Mouse (Mus musculus) c-Kit-positive CD71-positive TER-119-negative erythroid progenitor cells, embryonic 14.5 days (primary cell): ENCODE data around the gene Gm30083.

ENCODE experiments used
- DNase-seq: peaks from one replicate; pipeline ENCODE4 v3.0.0-alpha.2; 2013; ENCODE audit warnings: low read depth

The Gm30083 gene

DNA sequence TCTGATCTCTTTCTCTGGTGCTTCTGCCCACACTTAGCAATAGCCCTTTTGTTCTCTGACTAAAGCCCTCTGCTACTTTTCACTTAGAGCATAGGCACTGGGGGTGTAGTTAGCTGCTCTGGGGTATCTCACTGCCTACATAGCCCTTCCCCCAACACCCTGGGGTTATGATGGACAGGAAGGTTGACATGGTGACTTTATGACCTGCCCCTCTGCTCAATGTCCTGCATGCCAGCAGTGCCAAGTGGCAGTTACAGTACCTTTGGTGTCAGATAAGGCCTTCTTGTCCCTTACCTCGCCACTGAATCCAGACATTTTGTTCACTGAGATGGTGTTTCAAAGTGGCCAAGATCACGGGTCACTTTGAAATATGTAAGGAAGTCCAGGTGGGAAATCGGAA is at the start of gene Gm30083:
Gm30083 (minus strand) TSS at position 120 of the 400 bp plus-strand sequence.
- DNase-seq = no peak

- no peak for DNase-seq
Observed at GRCm38 (mm10) chr14:34052516-34052915, 37.5 kb upstream of the Gm30083 start, which contains the start of gene Antxrl. Gene Antxrl (plus strand): TSS chr14:34052707.

DNA sequence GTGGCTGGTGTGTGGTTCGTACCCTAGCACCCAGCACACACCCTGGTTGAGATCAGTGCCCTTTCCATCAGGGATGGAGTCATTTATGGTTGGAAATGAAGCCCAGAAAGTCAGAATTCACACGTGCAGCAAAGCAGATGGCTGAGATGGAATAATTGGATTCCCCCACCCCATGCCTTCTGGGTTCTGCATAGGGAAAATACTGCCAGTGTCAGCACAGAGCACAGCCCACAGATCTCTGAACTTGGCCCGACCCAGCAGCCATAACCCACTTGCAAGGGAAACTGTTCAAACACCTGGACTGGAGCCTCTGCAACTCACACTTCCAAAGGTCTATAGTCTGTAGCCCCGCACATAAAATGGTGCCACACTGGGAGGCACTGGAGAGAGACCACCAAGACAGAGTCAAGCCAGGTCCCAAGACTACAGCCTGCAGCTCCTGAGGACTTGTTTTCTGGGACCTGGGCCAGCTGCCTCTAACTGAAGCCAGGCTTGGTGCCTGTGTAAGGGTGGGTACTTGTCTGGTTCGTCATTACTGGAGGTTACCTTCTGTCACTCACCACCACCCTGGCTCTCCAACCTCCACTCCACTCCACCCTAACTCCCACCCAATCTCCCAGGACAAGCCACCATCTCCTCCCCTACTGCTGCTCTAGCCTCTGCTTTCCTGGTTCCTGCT is 35.3 kb upstream of the Gm30083 start:
- no peak for DNase-seq

DNA sequence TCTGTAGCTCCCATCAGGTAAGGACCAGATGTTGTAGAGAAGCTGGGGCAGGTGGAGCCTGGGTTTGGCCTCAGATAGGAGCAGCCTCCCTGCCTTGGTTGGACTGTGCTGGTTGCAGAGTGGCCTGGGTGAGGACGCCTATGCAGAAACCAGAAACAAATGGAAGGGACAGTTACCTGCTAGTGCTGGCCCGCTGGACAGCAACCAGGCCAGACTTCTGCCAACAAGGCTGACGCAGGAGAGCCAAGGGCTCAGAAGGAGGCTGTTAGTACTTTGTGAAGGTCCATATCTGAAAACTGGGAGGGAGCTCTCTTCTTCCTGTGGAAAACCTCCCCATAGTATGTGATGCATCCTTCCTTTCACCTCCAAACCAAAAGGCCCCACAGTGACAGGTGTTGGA is 28.4 kb upstream of the Gm30083 start:
- DNase-seq = no peak

GRCm38 (mm10) chr14:34041241-34041640 is 26.3 kb upstream of the Gm30083 start:
- DNase-seq = no peak

DNA sequence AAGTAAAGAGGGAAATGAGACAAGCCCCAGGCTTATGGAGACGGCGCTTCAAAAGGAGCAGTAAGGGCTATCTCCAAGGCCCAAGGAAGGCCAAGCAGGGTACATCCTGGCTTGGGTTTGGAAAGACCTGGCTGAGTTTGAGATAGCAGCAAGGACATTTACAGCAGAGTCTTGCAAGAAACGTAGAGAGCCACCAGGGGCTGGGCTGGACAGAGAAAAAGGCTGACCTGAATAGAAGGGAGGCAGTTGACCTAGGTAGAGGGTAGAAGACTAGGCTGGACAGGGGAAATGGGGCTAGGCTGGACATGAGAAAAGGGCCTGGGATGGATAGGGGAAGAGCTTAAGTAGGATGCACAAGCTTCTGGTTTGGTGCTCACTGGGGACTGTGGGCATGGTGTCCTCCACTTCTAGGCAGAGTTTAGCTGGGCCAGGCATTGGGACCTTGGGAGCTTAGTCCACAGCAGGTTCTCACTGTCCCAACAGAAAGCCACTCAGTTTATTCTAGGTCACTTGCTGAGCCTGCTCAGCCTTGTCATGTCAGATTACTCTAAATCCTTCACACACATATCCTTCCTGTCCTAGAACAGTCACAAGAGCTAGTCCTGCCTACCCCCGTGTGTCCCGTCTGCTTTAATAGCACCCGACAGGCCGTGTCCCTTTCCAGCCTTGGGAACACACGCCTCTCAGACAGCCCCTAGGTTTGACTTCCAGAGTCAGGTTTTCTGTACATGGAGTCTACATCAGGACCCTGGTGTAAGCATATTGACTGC is 19.0 kb upstream of the Gm30083 start:
- no peak for DNase-seq

GRCm38 (mm10) chr14:34026710-34027109 is 11.7 kb upstream of the Gm30083 start:
- DNase-seq = no peak

DNA sequence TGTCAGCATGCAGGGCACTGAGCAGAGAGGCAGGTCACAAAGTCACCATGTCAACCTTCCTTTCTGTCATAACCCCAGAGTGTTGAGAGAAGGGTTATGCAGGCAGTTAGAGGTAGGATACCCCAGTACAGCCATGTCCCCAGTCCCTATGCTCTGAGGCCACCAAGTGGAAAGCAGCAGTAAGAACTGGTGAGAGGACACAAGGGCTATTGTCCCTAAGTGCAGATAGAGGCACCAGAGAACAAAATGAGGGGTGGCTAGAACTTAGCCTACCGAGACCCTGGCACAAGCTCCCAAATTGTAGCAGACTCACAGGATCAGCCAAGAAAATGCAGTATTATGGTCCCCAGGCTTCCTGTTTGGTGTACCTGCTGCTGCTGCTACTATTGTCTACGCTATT is 2.0 kb upstream of the Gm30083 start:
- DNase-seq = no peak

- no peak for DNase-seq
Observed at GRCm38 (mm10) chr14:34016381-34016780, 1.4 kb upstream of the Gm30083 start, which contains the start of gene Gm5460. Gene Gm5460 (plus strand): TSS chr14:34016758.

DNA sequence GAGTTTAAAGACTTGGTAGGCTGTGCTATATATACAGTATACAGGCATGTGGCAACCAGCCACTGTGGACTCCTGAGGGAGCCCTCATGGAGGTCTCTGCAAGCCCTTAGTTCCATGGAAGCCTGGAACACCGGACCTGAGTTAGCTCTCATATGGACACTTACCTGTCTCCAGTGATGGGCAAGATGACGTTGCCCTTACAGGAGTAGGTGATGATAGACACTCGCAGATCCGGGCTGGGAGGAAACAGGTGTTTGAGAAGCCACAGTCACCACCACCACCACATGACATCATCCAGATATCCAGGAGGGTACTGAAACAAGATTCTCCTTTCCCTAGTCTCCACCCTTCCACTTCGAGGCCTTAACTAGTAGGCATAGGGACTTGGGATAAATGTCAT is 12.6 kb downstream of the Gm30083 start:
- DNase-seq = no peak

GRCm38 (mm10) chr14:34001445-34001844 is 13.5 kb downstream of the Gm30083 start:
- DNase-seq = no peak

DNA sequence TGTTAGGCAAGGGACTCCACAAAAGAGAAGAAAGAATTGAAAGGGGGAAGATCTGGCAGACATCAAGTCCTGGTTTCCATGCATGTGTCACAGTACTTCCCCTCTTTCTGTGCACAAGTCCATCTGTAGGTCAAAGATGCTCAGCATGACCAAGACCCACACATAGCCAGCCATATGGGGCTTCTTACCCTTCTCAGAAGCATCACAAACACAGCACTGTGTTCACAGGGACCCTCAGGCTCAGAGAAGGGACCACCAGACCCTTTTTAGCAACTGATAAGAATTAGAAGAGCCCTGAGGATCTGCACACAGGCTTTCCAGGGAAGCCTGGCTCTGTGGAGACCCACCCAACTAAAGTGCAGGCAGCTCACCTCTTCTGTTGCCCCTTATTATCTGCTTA is 14.9 kb downstream of the Gm30083 start:
- DNase-seq = no peak

GRCm38 (mm10) chr14:33997427-33997826 is 17.6 kb downstream of the Gm30083 start:
- no peak for DNase-seq

GRCm38 (mm10) chr14:33993521-33994289 is 21.3 kb downstream of the Gm30083 start:
- no peak for DNase-seq

GRCm38 (mm10) chr14:33993051-33993450 is 21.9 kb downstream of the Gm30083 start:
- DNase-seq = no peak

GRCm38 (mm10) chr14:33991971-33992370 is 23.0 kb downstream of the Gm30083 start:
- DNase-seq = no peak

- DNase-seq = no peak
Observed at GRCm38 (mm10) chr14:33989201-33989600, 25.8 kb downstream of the Gm30083 start.

DNA sequence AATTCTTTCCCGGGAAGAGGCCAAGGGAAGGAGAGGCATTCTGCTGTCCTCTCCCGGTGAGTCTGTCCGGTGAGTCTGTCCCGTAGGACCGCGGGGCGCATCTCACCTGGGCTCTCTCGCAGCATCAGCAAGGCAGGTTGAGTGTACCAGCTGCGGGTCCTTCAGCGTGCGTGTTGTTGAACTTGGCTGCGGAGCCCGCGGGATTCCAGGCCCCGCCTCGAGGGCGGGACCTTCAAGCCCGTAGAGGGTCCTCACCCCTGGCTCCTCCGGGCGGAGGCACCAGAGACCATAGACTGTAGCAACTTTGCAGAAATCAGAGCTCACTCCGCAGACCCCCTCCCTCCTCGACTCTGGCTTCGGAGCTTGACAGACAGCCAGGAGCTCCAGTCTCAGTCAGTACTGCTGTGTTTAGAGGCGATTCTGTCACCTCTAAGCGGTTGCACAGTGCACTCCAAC is 36.4 kb downstream of the Gm30083 start, which contains the start of gene Zfp488:
Zfp488 (minus strand) TSS at position 161 of the 456 bp plus-strand sequence.
- no peak for DNase-seq

GRCm38 (mm10) chr14:33977748-33978147 is 37.2 kb downstream of the Gm30083 start:
- DNase-seq = no peak

GRCm38 (mm10) chr14:33974752-33975151 is 40.2 kb downstream of the Gm30083 start:
- DNase-seq = no peak

DNA sequence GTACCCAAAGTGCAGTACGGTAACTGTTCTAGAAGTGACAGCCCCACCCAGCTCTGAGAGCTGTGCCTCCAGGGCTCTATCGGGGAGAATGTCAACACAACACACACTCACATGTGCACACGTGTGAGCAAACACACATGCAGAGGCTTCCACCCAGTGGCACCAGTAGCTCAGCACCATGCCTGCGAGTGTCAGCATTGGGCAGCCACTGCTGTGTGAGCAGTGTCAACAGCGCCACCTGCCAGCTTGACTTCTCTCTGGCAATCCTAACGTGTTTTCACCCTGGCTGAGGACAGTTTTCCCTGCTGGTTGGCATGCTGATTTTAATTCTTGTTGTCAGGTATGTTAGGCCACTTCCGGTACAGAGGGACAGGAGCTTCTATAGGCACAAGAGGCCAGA is 42.3 kb downstream of the Gm30083 start:
- DNase-seq = no peak

DNA sequence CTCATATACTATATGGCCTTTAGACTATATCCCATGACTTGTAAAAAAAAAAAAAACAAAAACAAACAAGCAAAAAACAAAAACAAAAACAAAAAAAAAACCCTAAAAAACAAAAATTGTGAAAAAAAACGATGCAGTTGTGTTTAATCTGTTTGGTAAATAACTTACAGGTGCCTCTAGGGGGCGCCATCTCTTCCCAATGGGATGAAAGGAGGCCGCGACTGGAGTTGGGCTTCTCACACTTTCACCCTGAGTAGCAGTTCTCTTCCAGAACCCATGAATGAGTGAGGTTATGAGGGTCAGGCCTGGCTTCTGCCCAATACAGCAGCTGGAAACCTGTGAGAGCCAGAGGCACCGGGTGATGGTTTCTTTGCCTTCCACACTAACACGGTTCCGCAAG is 49.3 kb downstream of the Gm30083 start:
- DNase-seq = no peak
